In genomic region chr1:81248447-81249205, GRCm38 (mm10) we compare ENCODE assay signal across 25 mouse cellular contexts.
DNase-seq lines count a peak whose midpoint lies in the region; ATAC-seq and TF ChIP-seq lines count a peak whose summit lies in the region.
"Had no signal": no experiment of that assay in that cellular context is flagged by ENCODE, and none has a peak within 500 bp of the region (broad histone marks: within the 10 kb centered on the region; RNA-seq: fewer than 3 reads in every experiment).

No protein-coding gene starts in this region.

- no peak overlapping the region for H3K4me3 ChIP-seq in hindbrain, embryonic 12.5 days
- H3K4me3 ChIP-seq in hindbrain, embryonic 11.5 days (ENCODE audit: low read depth, low read length), result no peak overlapping the region
- no peak overlapping the region for H3K4me3 ChIP-seq in midbrain, postnatal 0 days (ENCODE audit: low read depth, low read length)
- H3K4me3 ChIP-seq: heart, embryonic 12.5 days; limb, embryonic 13.5 days; liver, embryonic 12.5 days had no signal

- DNase-seq in hindbrain, embryonic 11.5 days (ENCODE audit: low spot score), result no peak
- DNase-seq in Muller cell, postnatal 12 days (ENCODE audit: inconsistent ontology term), result peak; percentile 78
- DNase-seq in brain, embryonic 14.5 days (ENCODE audit: low read depth), result peak; percentile 54
- DNase-seq in midbrain, postnatal 0 days (ENCODE audit: low spot score), result peak; percentile 36
- DNase-seq in layer of hippocampus, adult 11-12 months (ENCODE audit: low spot score), result no peak
- DNase-seq in heart, postnatal 25 days (ENCODE audit: low spot score), result no peak
- DNase-seq: adrenal gland, postnatal 10 days; cerebellum, adult 8-10 months; cerebellum, postnatal 36 days; embryo, embryonic 11 days; gastrocnemius, postnatal 25 days; heart, adult 18-20 months; heart, postnatal 10 days; kidney, adult 18-20 months; kidney, postnatal 4 days; layer of hippocampus, adult 9-11 months; lung, adult 2 months; lung, postnatal 14 days; right cerebral cortex, postnatal 4 days; thymus, postnatal 14 days had no signal

- ATAC-seq in hindbrain, embryonic 12.5 days (ENCODE audit: low FRiP score), result peak; percentile 54; the same call in 1 of the 2 replicates
- no peak for ATAC-seq in hindbrain, embryonic 11.5 days (ENCODE audit: low FRiP score)
- ATAC-seq in midbrain, postnatal 0 days (ENCODE audit: low FRiP score), result no peak
- ATAC-seq: activated CD4-positive, CD25-positive, alpha-beta regulatory T cell, adult 4 months; liver, embryonic 12.5 days had no signal

- no peak for TF ChIP-seq POLR2A in brain, embryonic 14.5 days (IDR thresholded peaks at IDR 0.05; ENCODE audit: borderline replicate concordance, extremely low read depth, insufficient read depth, insufficient read length, poor library complexity, severe bottlenecking)

- H3K9me3 ChIP-seq in hindbrain, embryonic 12.5 days (replicated peaks), result no peaks in the 10 kb centered on the region
- no peaks in the 10 kb centered on the region for H3K9me3 ChIP-seq in hindbrain, embryonic 11.5 days (ENCODE audit: control insufficient read depth, low read length)
- H3K9me3 ChIP-seq in midbrain, postnatal 0 days (ENCODE audit: low read length), result no peaks in the 10 kb centered on the region
- H3K9me3 ChIP-seq: heart, embryonic 12.5 days; limb, embryonic 13.5 days; liver, embryonic 12.5 days had no signal

- H3K4me2 ChIP-seq in hindbrain, embryonic 12.5 days (replicated peaks), result no peak overlapping the region
- H3K4me2 ChIP-seq in hindbrain, embryonic 11.5 days (replicated peaks; ENCODE audit: low read depth, low read length), result no peak overlapping the region
- H3K4me2 ChIP-seq in midbrain, postnatal 0 days (ENCODE audit: low read depth, low read length, poor library complexity, severe bottlenecking), result no peak overlapping the region
- H3K4me2 ChIP-seq: heart, embryonic 12.5 days; limb, embryonic 13.5 days; liver, embryonic 12.5 days had no signal

- WGBS in hindbrain, embryonic 12.5 days, result 69% methylated on average over 3 of the region's 3 CpGs
- WGBS in hindbrain, embryonic 11.5 days, result 79% methylated on average over 3 of the region's 3 CpGs
- 50% methylated on average over 3 of the region's 3 CpGs for WGBS in midbrain, postnatal 0 days

- no peak overlapping the region for H3K9ac ChIP-seq in hindbrain, embryonic 12.5 days
- no peak overlapping the region for H3K9ac ChIP-seq in hindbrain, embryonic 11.5 days (ENCODE audit: low read depth, low read length)
- H3K9ac ChIP-seq in midbrain, postnatal 0 days (replicated peaks; ENCODE audit: low read length, poor library complexity, severe bottlenecking), result no peak overlapping the region
- H3K9ac ChIP-seq: heart, embryonic 12.5 days; limb, embryonic 13.5 days; liver, embryonic 12.5 days had no signal

- no peak for TF ChIP-seq CTCF in brain, embryonic 14.5 days (IDR thresholded peaks at IDR 0.05; ENCODE audit: borderline replicate concordance, extremely low read depth, insufficient read depth, insufficient read length)
- no peak for TF ChIP-seq CTCF in midbrain, postnatal 0 days (IDR thresholded peaks at IDR 0.05)

- H3K27ac ChIP-seq in hindbrain, embryonic 12.5 days, result no peak overlapping the region
- no peak overlapping the region for H3K27ac ChIP-seq in hindbrain, embryonic 11.5 days (ENCODE audit: low read depth, low read length)
- H3K27ac ChIP-seq in midbrain, postnatal 0 days (ENCODE audit: low read depth, low read length), result no peak overlapping the region
- H3K27ac ChIP-seq: limb, embryonic 13.5 days; liver, embryonic 12.5 days had no signal

- H3K4me1 ChIP-seq in hindbrain, embryonic 12.5 days, result no peaks in the 10 kb centered on the region
- no peaks in the 10 kb centered on the region for H3K4me1 ChIP-seq in hindbrain, embryonic 11.5 days (replicated peaks; ENCODE audit: control insufficient read depth, insufficient read depth, low read length)
- H3K4me1 ChIP-seq in midbrain, postnatal 0 days (ENCODE audit: insufficient read depth, low read length), result no peaks in the 10 kb centered on the region
- H3K4me1 ChIP-seq: heart, embryonic 12.5 days; limb, embryonic 13.5 days; liver, embryonic 12.5 days had no signal

- no peaks in the 10 kb centered on the region for H3K36me3 ChIP-seq in hindbrain, embryonic 12.5 days
- H3K36me3 ChIP-seq in hindbrain, embryonic 11.5 days (ENCODE audit: control insufficient read depth, insufficient read depth, low read length), result no peaks in the 10 kb centered on the region
- no peaks in the 10 kb centered on the region for H3K36me3 ChIP-seq in midbrain, postnatal 0 days (ENCODE audit: insufficient read depth, low read length)
- H3K36me3 ChIP-seq: heart, embryonic 12.5 days; limb, embryonic 13.5 days; liver, embryonic 12.5 days had no signal

- no peaks in the 10 kb centered on the region for H3K27me3 ChIP-seq in hindbrain, embryonic 12.5 days
- H3K27me3 ChIP-seq in hindbrain, embryonic 11.5 days (ENCODE audit: control insufficient read depth, insufficient read depth, low read length), result no peaks in the 10 kb centered on the region
- no peaks in the 10 kb centered on the region for H3K27me3 ChIP-seq in midbrain, postnatal 0 days (ENCODE audit: insufficient read depth, low read length)
- H3K27me3 ChIP-seq: heart, embryonic 12.5 days; limb, embryonic 13.5 days; liver, embryonic 12.5 days had no signal

- intact Hi-C loops in heart, postnatal 25 days (cut with DNase I), result no loop called here

Comparison
In these comparisons a context has a peak if more than half of its experiments do, and no peak if none do; other contexts are left out.
1. DNase-seq: peak in Muller cell, postnatal 12 days (single experiment), brain, embryonic 14.5 days (single experiment) and midbrain, postnatal 0 days (single experiment); none in hindbrain, embryonic 11.5 days (single experiment), layer of hippocampus, adult 11-12 months (single experiment) and heart, postnatal 25 days (single experiment).